Mouse (Mus musculus) ES-E14 (cell line): ENCODE data around the gene Alkbh1.

Source experiments
- CHD2 ChIP-seq: IDR thresholded peaks from 2 replicates; pipeline ENCODE4 v1.6.1; 2014; ENCODE audit warnings: mild to moderate bottlenecking, low read depth, low read length, inconsistent platforms
- HCFC1 ChIP-seq: IDR thresholded peaks from 2 replicates; pipeline ENCODE4 v1.6.1; 2012; ENCODE audit warnings: low read length, inconsistent platforms, borderline replicate concordance; ENCODE audit not compliant: insufficient read depth
- MAFK ChIP-seq: IDR thresholded peaks from 2 replicates; pipeline ENCODE4 v1.6.1; 2014; ENCODE audit warnings: mild to moderate bottlenecking, low read depth, low read length, inconsistent platforms; ENCODE audit not compliant: insufficient read depth
- ZNF384 ChIP-seq: IDR thresholded peaks from 2 replicates; pipeline ENCODE4 v1.6.1; 2012; ENCODE audit warnings: low read depth, low read length, inconsistent platforms

- TF ChIP-seq CHD2 (no peak), HCFC1 (no peak), MAFK (no peak), ZNF384 (no peak)
These were observed 5.6 kb upstream of the Alkbh1 start for GRCm38 (mm10) chr12:87449456-87449855.
